Mouse (Mus musculus) heart, embryonic 11.5 days (tissue): ENCODE data around the gene Plxna2. TPM values are rescaled to one million over a fixed set of nuclear protein-coding genes. Genes with fewer than 3 reads are reported as not detected.

ENCODE experiments used
- ATAC-seq: fragments of 200-750 bp; cut with Nextera tagmentation; replicated peaks from 2 replicates; pipeline ENCODE4 v1.8.0; 2017; ENCODE audit warnings: moderate library complexity; ENCODE audit not compliant: insufficient number of reproducible peaks, low FRiP score, low TSS enrichment
- H3K27ac ChIP-seq: fragments of 300-500 bp; sonication (generic); 2 replicates; pipeline ENCODE4 v1.5.1; 2014; ENCODE audit warnings: mild to moderate bottlenecking, low read depth, low read length
- H3K27me3 ChIP-seq: fragments of 300-500 bp; sonication (generic); 2 replicates; pipeline ENCODE4 v1.6.1; 2014; ENCODE audit warnings: mild to moderate bottlenecking, low read length, mixed read lengths; ENCODE audit not compliant: control insufficient read depth, insufficient read depth
- H3K36me3 ChIP-seq: fragments of 300-500 bp; sonication (generic); 2 replicates; pipeline ENCODE4 v1.6.1; 2014; ENCODE audit warnings: mild to moderate bottlenecking, low read length, moderate library complexity, mixed read lengths; ENCODE audit not compliant: control insufficient read depth, insufficient read depth
- H3K4me1 ChIP-seq: fragments of 300-500 bp; sonication (generic); 2 replicates; pipeline ENCODE4 v1.6.1; 2014; ENCODE audit warnings: low read length; ENCODE audit not compliant: control insufficient read depth, insufficient read depth
- H3K4me2 ChIP-seq: fragments of 300-500 bp; sonication (generic); 2 replicates; pipeline ENCODE4 v1.6.1; 2014; ENCODE audit warnings: mild to moderate bottlenecking, moderate library complexity
- H3K4me3 ChIP-seq: fragments of 300-500 bp; sonication (generic); 2 replicates; pipeline ENCODE4 v1.5.1; 2014; ENCODE audit warnings: low read depth, low read length
- H3K9ac ChIP-seq: fragments of 300-500 bp; sonication (generic); 2 replicates; pipeline ENCODE4 v1.6.1; 2014; ENCODE audit warnings: mild to moderate bottlenecking, low read depth, low read length, moderate library complexity
- H3K9me3 ChIP-seq: fragments of 300-500 bp; sonication (generic); replicated peaks from 2 replicates; pipeline ENCODE4 v1.6.1; 2016; ENCODE audit warnings: low read length; ENCODE audit not compliant: control insufficient read depth
- WGBS: fragments of 180-500 bp; shearing (Covaris S2); extraction: QIAGEN DNeasy Blood & Tissue Kit; methylation state at CpG from one replicate; pipeline ENCODE4 v1.1.7; 2014; ENCODE audit not compliant: insufficient replicate concordance; 5-methylcytosine and 5-hydroxymethylcytosine counted together
- polyA plus RNA-seq: library from polyadenylated mRNA; unstranded; fragments of >200 nt; fragmentation: Nextera tagmentation; extraction: Ambion mirVana; gene quantifications from 2 replicates; pipeline ENCODE4 v1.2.1, GENCODE M21; 2014

Plxna2 gene
- polyA plus RNA-seq, 1 experiment from 2014 or later: 6.4 TPM

- WGBS: 74% methylated on average over 3 of the region's 3 CpGs
- H3K36me3 ChIP-seq: no peaks in the 10 kb centered on the region
- H3K4me1 ChIP-seq: 0 out of 2 replicates have a peak, but pooled peaks cover 3% of the 10 kb centered on the region
- no peak overlapping the region for H3K4me3 ChIP-seq
- no peak for ATAC-seq
- no peak overlapping the region for H3K9ac ChIP-seq
- no peak overlapping the region for H3K4me2 ChIP-seq
- H3K9me3 ChIP-seq: no peaks in the 10 kb centered on the region
- H3K27me3 ChIP-seq: no peaks in the 10 kb centered on the region
- no peak overlapping the region for H3K27ac ChIP-seq
Measured at GRCm38 (mm10) chr1:194660426-194661119, 42.6 kb downstream of the Plxna2 start.

GRCm38 (mm10) chr1:194663021-194663420, 45.0 kb downstream of the Plxna2 start:
- Histone ChIP-seq H3K36me3 (no peaks in the 10 kb centered on the region), H3K9me3 (no peaks in the 10 kb centered on the region), H3K4me3 (no peak overlapping the region), H3K4me2 (no peak overlapping the region), H3K27ac (no peak overlapping the region), H3K27me3 (no peaks in the 10 kb centered on the region), H3K9ac (no peak overlapping the region), H3K4me1 (0 out of 2 replicates have a peak, but pooled peaks cover 3% of the 10 kb centered on the region)
- ATAC-seq: no peak

- no peak overlapping the region for H3K9ac ChIP-seq
- no peaks in the 10 kb centered on the region for H3K9me3 ChIP-seq
- H3K4me3 ChIP-seq: no peak overlapping the region
- no peaks in the 10 kb centered on the region for H3K4me1 ChIP-seq
- H3K4me2 ChIP-seq: no peak overlapping the region
- H3K27ac ChIP-seq: no peak overlapping the region
- WGBS: 77% methylated on average over 3 of the region's 3 CpGs
- H3K36me3 ChIP-seq: no peaks in the 10 kb centered on the region
- ATAC-seq: no peak
- H3K27me3 ChIP-seq: no peaks in the 10 kb centered on the region
Measured at GRCm38 (mm10) chr1:194665715-194666114, 47.7 kb downstream of the Plxna2 start.

GRCm38 (mm10) chr1:194671783-194672524, 53.9 kb downstream of the Plxna2 start:
- H3K27me3 ChIP-seq: no peaks in the 10 kb centered on the region
- 79% methylated on average over 4 of the region's 4 CpGs for WGBS
- no peak overlapping the region for H3K9ac ChIP-seq
- H3K4me1 ChIP-seq: peaks cover 4% of the 10 kb centered on the region; the same call in 1 of the 2 replicates
- no peaks in the 10 kb centered on the region for H3K9me3 ChIP-seq
- no peak overlapping the region for H3K4me2 ChIP-seq
- no peak overlapping the region for H3K4me3 ChIP-seq
- ATAC-seq: no peak
- H3K27ac ChIP-seq: no peak overlapping the region
- no peaks in the 10 kb centered on the region for H3K36me3 ChIP-seq

- Histone ChIP-seq H3K4me2 (no peak overlapping the region), H3K4me3 (no peak overlapping the region), H3K27me3 (no peaks in the 10 kb centered on the region), H3K27ac (no peak overlapping the region), H3K9ac (no peak overlapping the region), H3K36me3 (no peaks in the 10 kb centered on the region), H3K9me3 (no peaks in the 10 kb centered on the region), H3K4me1 (peaks cover 4% of the 10 kb centered on the region; the same call in 1 of the 2 replicates)
- no peak for ATAC-seq
- 69% methylated on average over 1 of the region's 1 CpGs for WGBS
Measured at GRCm38 (mm10) chr1:194672525-194672894, 54.5 kb downstream of the Plxna2 start.

GRCm38 (mm10) chr1:194673229-194673628, 55.2 kb downstream of the Plxna2 start:
- H3K27me3 ChIP-seq: no peaks in the 10 kb centered on the region
- peaks cover 9% of the 10 kb centered on the region for H3K4me1 ChIP-seq
- H3K4me3 ChIP-seq: no peak overlapping the region
- H3K27ac ChIP-seq: no peak overlapping the region
- no peak overlapping the region for H3K4me2 ChIP-seq
- no peak overlapping the region for H3K9ac ChIP-seq
- no peaks in the 10 kb centered on the region for H3K9me3 ChIP-seq
- no peak for ATAC-seq
- no peaks in the 10 kb centered on the region for H3K36me3 ChIP-seq

- peaks cover 23% of the 10 kb centered on the region for H3K4me1 ChIP-seq
- no peak overlapping the region for H3K27ac ChIP-seq
- no peaks in the 10 kb centered on the region for H3K27me3 ChIP-seq
- H3K4me2 ChIP-seq: no peak overlapping the region
- H3K9me3 ChIP-seq: no peaks in the 10 kb centered on the region
- H3K36me3 ChIP-seq: no peaks in the 10 kb centered on the region
- ATAC-seq: no peak
- 87% methylated on average over 3 of the region's 3 CpGs for WGBS
- H3K9ac ChIP-seq: no peak overlapping the region
- H3K4me3 ChIP-seq: no peak overlapping the region
Measured at GRCm38 (mm10) chr1:194675106-194675890, 57.3 kb downstream of the Plxna2 start.

GRCm38 (mm10) chr1:194675891-194676200, 57.8 kb downstream of the Plxna2 start:
- no peak for ATAC-seq
- WGBS: 56% methylated on average over 2 of the region's 2 CpGs
- Histone ChIP-seq H3K9me3 (no peaks in the 10 kb centered on the region), H3K4me3 (no peak overlapping the region), H3K4me1 (peaks cover 28% of the 10 kb centered on the region), H3K36me3 (no peaks in the 10 kb centered on the region), H3K9ac (no peak overlapping the region), H3K27ac (no peak overlapping the region), H3K4me2 (no peak overlapping the region), H3K27me3 (no peaks in the 10 kb centered on the region)
